Mouse (Mus musculus) erythroblast, embryonic 14.5 days (primary cell): ENCODE data around the gene Gjd3. TPM values are rescaled to one million over a fixed set of nuclear protein-coding genes. Genes with fewer than 3 reads are reported as not detected.

Experiments
- H3K27me3 ChIP-seq: 2 replicates; pipeline ENCODE4 v1.6.1; 2012; ENCODE audit warnings: inconsistent platforms; ENCODE audit not compliant: control insufficient read depth
- H3K36me3 ChIP-seq: 2 replicates; pipeline ENCODE4 v1.6.1; 2012; ENCODE audit warnings: mild to moderate bottlenecking, inconsistent platforms; ENCODE audit not compliant: control insufficient read depth
- H3K4me1 ChIP-seq: 2 replicates; pipeline ENCODE4 v1.6.1; 2012; ENCODE audit warnings: inconsistent platforms; ENCODE audit not compliant: control insufficient read depth
- H3K4me3 ChIP-seq: replicated peaks from 2 replicates; pipeline ENCODE3; 2012; ENCODE audit warnings: moderate library complexity, mild to moderate bottlenecking, inconsistent platforms
- H3K9me3 ChIP-seq: 2 replicates; pipeline ENCODE4 v1.6.1; 2012; ENCODE audit warnings: low read length, inconsistent platforms, mixed read lengths; ENCODE audit not compliant: control insufficient read depth
- GATA1 ChIP-seq: IDR thresholded peaks from 2 replicates; pipeline ENCODE4 v1.6.1; 2012; ENCODE audit warnings: low read length, inconsistent platforms, mixed read lengths
- TAL1 ChIP-seq: IDR thresholded peaks from 3 replicates; pipeline ENCODE4 v1.6.1; 2012; ENCODE audit warnings: low read length, inconsistent platforms, mixed read lengths
- polyA plus RNA-seq: library from polyadenylated mRNA; stranded (reverse); fragments of >175 nt; gene quantifications from 2 replicates; pipeline ENCODE4 v1.2.3, GENCODE M21; 2012

Gjd3 gene
- polyA plus RNA-seq, 1 experiment, result not detected

DNA sequence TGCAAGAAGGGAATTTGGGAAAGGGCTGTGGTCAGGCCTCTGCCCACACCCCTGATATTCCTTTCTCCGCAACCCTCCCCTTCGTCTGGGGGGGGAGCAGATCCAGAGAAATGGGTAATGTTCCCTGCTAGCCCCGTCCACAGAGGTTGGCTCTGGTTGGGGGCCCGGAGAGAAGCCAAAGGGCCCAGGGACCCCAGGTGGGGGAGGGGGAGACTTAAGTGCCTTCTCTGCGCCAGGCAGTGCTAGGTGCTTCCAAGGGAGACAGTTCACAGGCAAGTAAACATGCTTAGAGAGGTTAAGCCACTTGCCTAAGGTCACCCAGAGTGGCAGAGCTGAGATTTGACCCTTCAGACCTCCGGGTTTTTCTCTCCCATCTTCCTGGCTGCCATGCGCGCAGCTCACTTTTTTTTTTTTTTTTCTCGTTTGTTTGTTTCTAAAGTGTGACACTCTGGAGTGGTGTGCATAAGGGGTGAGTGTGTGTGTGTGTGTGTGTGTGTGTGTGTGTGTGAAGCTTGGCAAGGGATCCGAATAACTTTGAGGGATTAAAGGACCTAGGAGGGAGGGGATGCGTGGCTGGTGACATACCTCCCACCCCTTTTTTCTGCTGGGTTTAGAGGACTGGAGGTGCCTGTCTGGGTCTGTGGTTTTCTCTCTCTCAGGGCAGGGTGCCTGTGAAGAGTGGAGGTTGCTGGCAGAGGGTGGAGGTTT, 37.8 kb downstream of the Gjd3 start:
- TF ChIP-seq GATA1 (no peak), TAL1 (no peak)
- H3K36me3 ChIP-seq, result no peaks in the 10 kb centered on the region
- no peak overlapping the region for H3K4me3 ChIP-seq
- H3K9me3 ChIP-seq, result no peaks in the 10 kb centered on the region
- peaks cover 27% of the 10 kb centered on the region for H3K27me3 ChIP-seq
- H3K4me1 ChIP-seq, result peaks cover 41% of the 10 kb centered on the region

GRCm38 (mm10) chr11:98943741-98944461, 38.9 kb downstream of the Gjd3 start:
- TF ChIP-seq TAL1 (no peak), GATA1 (no peak)
- peaks cover 39% of the 10 kb centered on the region for H3K27me3 ChIP-seq
- no peaks in the 10 kb centered on the region for H3K9me3 ChIP-seq
- H3K36me3 ChIP-seq, result no peaks in the 10 kb centered on the region
- H3K4me3 ChIP-seq, result no peak overlapping the region
- peaks cover 38% of the 10 kb centered on the region for H3K4me1 ChIP-seq

- Histone ChIP-seq H3K36me3 (no peaks in the 10 kb centered on the region), H3K27me3 (peaks cover 42% of the 10 kb centered on the region), H3K4me3 (no peak overlapping the region), H3K4me1 (peaks cover 38% of the 10 kb centered on the region), H3K9me3 (no peaks in the 10 kb centered on the region)
- no peak for TF ChIP-seq GATA1
- TF ChIP-seq TAL1, result no peak
Measured at GRCm38 (mm10) chr11:98942923-98943641, 39.7 kb downstream of the Gjd3 start.

DNA sequence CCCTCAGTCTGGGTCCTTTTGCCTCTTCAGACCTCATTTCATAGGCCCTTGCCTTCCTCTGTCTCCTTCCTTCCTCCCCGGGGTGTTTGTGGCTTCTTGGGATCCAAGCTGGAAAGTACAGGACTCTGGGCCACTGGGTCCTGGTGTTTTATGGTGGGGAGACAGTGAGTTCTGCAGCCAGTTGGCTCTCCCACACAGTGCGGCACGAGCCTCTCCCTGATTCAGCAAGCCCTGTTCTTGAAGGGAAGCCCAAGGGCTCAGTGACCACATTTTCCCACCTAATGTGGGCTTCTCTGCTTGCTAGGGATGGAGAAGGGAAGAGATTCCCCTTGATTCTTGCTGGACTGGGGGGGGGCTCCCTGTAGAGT, 40.3 kb downstream of the Gjd3 start:
- Histone ChIP-seq H3K36me3 (no peaks in the 10 kb centered on the region), H3K4me3 (peak overlapping the region; percentile 62), H3K4me1 (peaks cover 38% of the 10 kb centered on the region), H3K9me3 (no peaks in the 10 kb centered on the region; the same call in 1 of the 2 replicates), H3K27me3 (peaks cover 45% of the 10 kb centered on the region)
- TF ChIP-seq GATA1, result no peak
- no peak for TF ChIP-seq TAL1

- H3K4me1 ChIP-seq, result peaks cover 41% of the 10 kb centered on the region
- H3K4me3 ChIP-seq, result peak overlapping the region; percentile 62
- no peak for TF ChIP-seq TAL1
- no peak for TF ChIP-seq GATA1
- no peaks in the 10 kb centered on the region for H3K36me3 ChIP-seq
- peaks cover 51% of the 10 kb centered on the region for H3K27me3 ChIP-seq
- no peaks in the 10 kb centered on the region; the same call in 1 of the 2 replicates for H3K9me3 ChIP-seq
Measured at GRCm38 (mm10) chr11:98941826-98942550, 40.8 kb downstream of the Gjd3 start.

DNA sequence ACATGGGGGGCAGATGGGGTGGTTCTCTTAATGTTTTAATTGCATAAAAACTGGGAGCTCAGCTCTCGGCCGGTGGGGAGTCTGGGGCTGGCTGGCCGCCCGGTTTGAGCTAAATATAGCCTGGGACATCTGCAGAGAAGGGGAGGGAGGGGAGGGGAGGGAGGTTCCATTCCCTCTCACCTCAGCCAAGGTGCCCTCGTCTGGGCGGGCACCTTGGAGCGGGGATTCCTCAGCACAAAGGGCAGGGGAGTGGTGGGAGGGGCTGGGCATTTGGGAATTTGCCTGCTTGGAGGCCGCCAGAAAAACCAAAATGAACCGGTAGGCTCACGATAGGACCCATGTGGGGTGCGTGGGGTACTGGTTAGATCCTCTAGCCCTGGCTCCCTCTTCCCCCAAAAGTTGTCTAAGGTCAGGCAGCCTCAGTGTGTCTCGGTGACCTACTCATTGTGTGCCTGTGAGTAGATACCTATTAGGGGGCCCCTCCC, 41.4 kb downstream of the Gjd3 start:
- Histone ChIP-seq H3K36me3 (no peaks in the 10 kb centered on the region), H3K9me3 (no peaks in the 10 kb centered on the region; the same call in 1 of the 2 replicates), H3K4me1 (peaks cover 46% of the 10 kb centered on the region), H3K27me3 (peaks cover 57% of the 10 kb centered on the region), H3K4me3 (peak overlapping the region; percentile 62)
- TF ChIP-seq TAL1, result no peak
- no peak for TF ChIP-seq GATA1

DNA sequence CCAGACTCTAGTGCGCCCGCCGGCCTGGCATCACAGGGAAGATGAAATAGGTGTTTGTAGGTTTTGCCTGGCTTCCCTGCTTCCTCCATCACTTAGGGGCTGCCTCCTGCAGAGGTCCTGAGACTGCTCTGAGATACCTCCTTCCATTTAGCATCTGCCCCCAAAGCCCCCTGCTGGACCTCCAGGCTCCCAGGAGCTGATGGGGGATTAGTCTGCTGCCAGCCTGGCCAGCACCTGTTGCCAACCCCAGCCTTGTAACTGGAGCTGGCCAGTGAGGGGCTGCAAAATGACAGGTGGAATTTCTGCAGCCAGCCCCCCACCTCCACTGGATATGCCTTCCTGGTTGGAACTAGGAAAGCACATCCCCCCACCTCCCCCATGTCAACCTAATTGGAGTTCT, 42.0 kb downstream of the Gjd3 start:
- Histone ChIP-seq H3K4me1 (peaks cover 52% of the 10 kb centered on the region), H3K27me3 (peaks cover 63% of the 10 kb centered on the region), H3K9me3 (peaks cover 4% of the 10 kb centered on the region; the same call in 1 of the 2 replicates), H3K4me3 (no peak overlapping the region), H3K36me3 (no peaks in the 10 kb centered on the region)
- TF ChIP-seq TAL1, result no peak
- no peak for TF ChIP-seq GATA1

- Histone ChIP-seq H3K9me3 (peaks cover 7% of the 10 kb centered on the region; the same call in 1 of the 2 replicates), H3K27me3 (peaks cover 70% of the 10 kb centered on the region), H3K4me3 (no peak overlapping the region), H3K36me3 (no peaks in the 10 kb centered on the region), H3K4me1 (peaks cover 50% of the 10 kb centered on the region)
- TF ChIP-seq TAL1 (no peak), GATA1 (no peak)
Measured at GRCm38 (mm10) chr11:98939953-98940641, 42.7 kb downstream of the Gjd3 start.
